Mouse (Mus musculus) neural tube, embryonic 12.5 days (tissue): ENCODE results near the gene Rack1. TPM values are rescaled to one million over a fixed set of nuclear protein-coding genes. Genes with fewer than 3 reads are reported as not detected.
"Not testable (repeated sequence)": the region's sequence is repeated elsewhere in the genome, so short reads cannot be mapped to it uniquely, and the experiment has no call there.

Source experiments
- ATAC-seq: fragments of 200-750 bp; cut with Nextera tagmentation; 2 replicates; pipeline ENCODE4 v1.8.0; 2017; ENCODE audit warnings: low read depth, mild to moderate bottlenecking, moderate TSS enrichment, moderate library complexity; ENCODE audit not compliant: low FRiP score
- H3K27ac ChIP-seq: fragments of 300-500 bp; sonication (generic); 2 replicates; pipeline ENCODE4 v1.5.1; 2016
- H3K27me3 ChIP-seq: fragments of 300-500 bp; sonication (generic); replicated peaks from 2 replicates; pipeline ENCODE4 v1.6.1; 2016; ENCODE audit warnings: mild to moderate bottlenecking
- H3K36me3 ChIP-seq: fragments of 300-500 bp; sonication (generic); 2 replicates; pipeline ENCODE4 v1.6.1; 2016; ENCODE audit warnings: mild to moderate bottlenecking
- H3K4me1 ChIP-seq: fragments of 300-500 bp; sonication (generic); 2 replicates; pipeline ENCODE4 v1.6.1; 2016
- H3K4me2 ChIP-seq: fragments of 300-500 bp; sonication (generic); replicated peaks from 2 replicates; pipeline ENCODE4 v1.6.1; 2016; ENCODE audit warnings: mild to moderate bottlenecking
- H3K4me3 ChIP-seq: fragments of 300-500 bp; sonication (generic); 2 replicates; pipeline ENCODE4 v1.5.1; 2016
- H3K9ac ChIP-seq: fragments of 300-500 bp; sonication (generic); 2 replicates; pipeline ENCODE4 v1.6.1; 2016; ENCODE audit warnings: mild to moderate bottlenecking
- H3K9me3 ChIP-seq: fragments of 300-500 bp; sonication (generic); 2 replicates; pipeline ENCODE4 v1.6.1; 2016; ENCODE audit warnings: mild to moderate bottlenecking
- WGBS: fragments of 180-500 bp; shearing (Covaris S2); methylation state at CpG from one replicate; pipeline ENCODE4 v1.1.7; 2016; 5-methylcytosine and 5-hydroxymethylcytosine counted together
- polyA plus RNA-seq: library from polyadenylated mRNA; unstranded; fragments of >200 nt; fragmentation: Nextera tagmentation; extraction: Ambion mirVana; gene quantifications from 2 replicates; pipeline ENCODE4 v1.2.1, GENCODE M21; 2016

The Rack1 gene
- polyA plus RNA-seq, 1 experiment from 2014 or later: 432 TPM

GRCm38 (mm10) chr11:48838879-48839680 lies 38.9 kb downstream of the Rack1 start:
- peaks cover 12% of the 10 kb centered on the region for H3K27me3 ChIP-seq
- no peak overlapping the region; the same call in 1 of the 2 replicates for H3K4me3 ChIP-seq
- no peak overlapping the region for H3K27ac ChIP-seq
- ATAC-seq: no peak
- no peaks in the 10 kb centered on the region for H3K9me3 ChIP-seq
- no peaks in the 10 kb centered on the region for H3K36me3 ChIP-seq
- WGBS: 74% methylated on average over 10 of the region's 10 CpGs
- H3K4me2 ChIP-seq: peak overlapping the region; percentile 69
- H3K9ac ChIP-seq: no peak overlapping the region
- H3K4me1 ChIP-seq: peaks cover 11% of the 10 kb centered on the region; the same call in 1 of the 2 replicates

GRCm38 (mm10) chr11:48840805-48841204 lies 40.7 kb downstream of the Rack1 start:
- Histone ChIP-seq H3K4me3 (no peak overlapping the region), H3K4me2 (no peak overlapping the region), H3K27me3 (peaks cover 12% of the 10 kb centered on the region), H3K9me3 (no peaks in the 10 kb centered on the region), H3K9ac (no peak overlapping the region), H3K27ac (no peak overlapping the region), H3K4me1 (peaks cover 11% of the 10 kb centered on the region), H3K36me3 (no peaks in the 10 kb centered on the region)
- no peak for ATAC-seq

- Histone ChIP-seq H3K9me3 (no peaks in the 10 kb centered on the region), H3K4me2 (no peak overlapping the region), H3K4me3 (no peak overlapping the region), H3K36me3 (no peaks in the 10 kb centered on the region), H3K4me1 (peaks cover 11% of the 10 kb centered on the region), H3K27me3 (peaks cover 10% of the 10 kb centered on the region), H3K9ac (no peak overlapping the region), H3K27ac (no peak overlapping the region)
- WGBS: 88% methylated on average over 5 of the region's 5 CpGs
- no peak for ATAC-seq
Measured at GRCm38 (mm10) chr11:48841213-48841612, 41.1 kb downstream of the Rack1 start.

DNA sequence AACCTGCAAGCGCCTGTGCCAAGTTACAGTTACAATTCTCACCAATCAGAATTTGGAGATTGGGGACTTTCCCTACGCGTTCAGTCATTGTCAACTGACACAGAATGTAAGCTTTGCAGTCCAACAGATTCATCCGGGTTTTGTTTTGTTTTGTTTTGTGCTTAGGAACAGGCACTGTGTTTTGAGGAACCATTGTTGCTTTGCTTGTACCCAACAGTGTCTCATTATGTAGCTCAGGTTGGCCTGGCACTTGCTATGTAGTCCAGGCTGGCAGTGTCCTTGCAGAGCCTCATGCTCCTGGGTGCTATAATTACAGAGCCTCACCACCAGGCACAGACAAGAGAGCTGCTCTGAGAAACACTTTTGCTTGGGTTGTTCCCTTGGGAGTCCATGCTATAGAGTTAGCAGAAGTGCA lies 42.3 kb downstream of the Rack1 start:
- ATAC-seq: no peak
- Histone ChIP-seq H3K4me1 (peaks cover 8% of the 10 kb centered on the region), H3K27me3 (peaks cover 4% of the 10 kb centered on the region; the same call in 1 of the 2 replicates), H3K9ac (no peak overlapping the region), H3K4me2 (no peak overlapping the region), H3K4me3 (no peak overlapping the region), H3K27ac (no peak overlapping the region), H3K9me3 (no peaks in the 10 kb centered on the region), H3K36me3 (no peaks in the 10 kb centered on the region)
- WGBS: 85% methylated on average over 4 of the region's 4 CpGs

GRCm38 (mm10) chr11:48843202-48843601 lies 43.1 kb downstream of the Rack1 start:
- WGBS: 86% methylated on average over 11 of the region's 11 CpGs
- ATAC-seq: no peak
- peaks cover 4% of the 10 kb centered on the region; the same call in 1 of the 2 replicates for H3K27me3 ChIP-seq
- peaks cover 7% of the 10 kb centered on the region for H3K4me1 ChIP-seq
- H3K4me2 ChIP-seq: no peak overlapping the region
- no peaks in the 10 kb centered on the region for H3K36me3 ChIP-seq
- no peak overlapping the region for H3K4me3 ChIP-seq
- no peak overlapping the region for H3K27ac ChIP-seq
- no peaks in the 10 kb centered on the region for H3K9me3 ChIP-seq
- H3K9ac ChIP-seq: no peak overlapping the region

GRCm38 (mm10) chr11:48844309-48844708 lies 44.2 kb downstream of the Rack1 start:
- Histone ChIP-seq H3K27ac (no peak overlapping the region), H3K27me3 (peaks cover 8% of the 10 kb centered on the region; the same call in 1 of the 2 replicates), H3K4me1 (no peaks in the 10 kb centered on the region; the same call in 1 of the 2 replicates), H3K4me3 (no peak overlapping the region), H3K9me3 (no peaks in the 10 kb centered on the region), H3K9ac (no peak overlapping the region), H3K36me3 (no peaks in the 10 kb centered on the region), H3K4me2 (no peak overlapping the region)
- ATAC-seq: no peak
- WGBS: 63% methylated on average over 6 of the region's 6 CpGs

GRCm38 (mm10) chr11:48845244-48845815 lies 45.2 kb downstream of the Rack1 start:
- Histone ChIP-seq H3K27me3 (peaks cover 11% of the 10 kb centered on the region; the same call in 1 of the 2 replicates), H3K4me2 (no peak overlapping the region)

DNA sequence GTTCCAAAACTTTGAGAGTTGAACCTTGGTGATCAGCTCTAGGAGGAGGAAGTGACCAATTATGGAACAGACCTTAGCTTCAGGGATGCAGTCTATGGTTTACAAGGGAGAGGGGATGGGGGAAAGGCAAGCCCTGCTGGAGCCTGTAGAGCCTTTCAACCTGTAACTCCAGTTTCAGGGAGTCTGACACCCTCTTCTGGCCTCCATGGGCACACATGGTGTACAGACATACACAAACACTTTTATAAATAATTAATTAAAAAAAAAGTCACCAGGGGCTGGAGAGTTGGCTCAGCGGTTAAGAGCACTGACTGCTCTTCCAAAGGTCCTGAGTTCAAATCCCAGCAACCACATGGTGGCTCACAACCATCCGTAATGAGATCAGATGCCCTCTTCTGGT lies 46.2 kb downstream of the Rack1 start:
- 82% methylated on average over 2 of the region's 2 CpGs for WGBS
- H3K9me3 ChIP-seq, H3K9ac ChIP-seq, H3K27ac ChIP-seq, H3K4me3 ChIP-seq, H3K4me1 ChIP-seq, ATAC-seq, H3K36me3 ChIP-seq, H3K4me2 ChIP-seq: not testable (repeated sequence)
- H3K27me3 ChIP-seq: peaks cover 11% of the 10 kb centered on the region; the same call in 1 of the 2 replicates

More at GRCm38 (mm10) chr11:48845244-48845815, 45.2 kb downstream of the Rack1 start:
- no peak overlapping the region for H3K4me3 ChIP-seq
- no peak overlapping the region for H3K9ac ChIP-seq
- H3K27ac ChIP-seq: no peak overlapping the region
- ATAC-seq: no peak
- H3K4me1 ChIP-seq: no peaks in the 10 kb centered on the region; the same call in 1 of the 2 replicates
- no peaks in the 10 kb centered on the region for H3K36me3 ChIP-seq
- WGBS: 37% methylated on average over 13 of the region's 13 CpGs
- no peaks in the 10 kb centered on the region for H3K9me3 ChIP-seq

DNA sequence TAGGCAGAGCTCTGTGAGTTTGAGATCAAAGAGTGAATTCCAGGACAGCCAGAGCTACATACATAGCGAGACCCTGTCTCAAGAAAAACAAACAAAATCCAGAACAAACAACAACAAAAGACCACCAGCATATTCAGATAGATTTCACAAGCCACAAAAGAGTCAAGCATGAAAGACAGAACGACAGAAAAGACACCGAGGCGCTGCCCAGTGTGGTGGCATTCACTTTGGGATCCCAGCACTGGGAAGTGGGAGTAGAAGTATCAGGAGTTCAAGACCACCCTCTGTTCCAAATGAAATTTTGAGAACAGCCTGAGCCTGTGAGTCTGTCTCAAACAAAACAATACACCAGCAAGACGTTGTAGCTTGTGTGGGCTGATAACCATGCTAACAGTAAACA lies 46.7 kb downstream of the Rack1 start:
- Histone ChIP-seq H3K27ac (no peak overlapping the region), H3K4me2 (no peak overlapping the region), H3K27me3 (peaks cover 11% of the 10 kb centered on the region; the same call in 1 of the 2 replicates), H3K9ac (no peak overlapping the region), H3K4me3 (no peak overlapping the region), H3K9me3 (no peaks in the 10 kb centered on the region), H3K36me3 (no peaks in the 10 kb centered on the region), H3K4me1 (no peaks in the 10 kb centered on the region; the same call in 1 of the 2 replicates)
- no peak for ATAC-seq
- WGBS: 66% methylated on average over 5 of the region's 5 CpGs

DNA sequence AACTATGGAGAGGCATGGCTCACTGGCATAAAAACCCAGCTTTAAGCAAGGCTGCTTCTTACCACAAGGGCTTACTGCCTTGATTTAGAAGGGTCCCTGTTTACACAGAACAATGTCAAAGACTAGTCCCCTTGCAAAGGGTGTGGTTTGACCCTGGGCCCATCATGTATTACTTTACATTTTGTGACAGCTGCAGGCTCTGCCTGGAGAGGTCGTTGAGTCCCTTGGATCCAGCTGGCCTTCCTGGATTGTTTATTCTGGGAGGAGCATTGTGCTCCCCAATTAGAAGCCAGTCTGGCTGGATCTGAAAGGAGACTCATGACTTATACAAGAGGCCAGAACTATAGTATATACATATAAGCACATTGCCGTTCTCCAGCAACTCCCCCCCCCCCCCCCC lies 50.1 kb downstream of the Rack1 start:
- ATAC-seq: no peak
- no peaks in the 10 kb centered on the region for H3K9me3 ChIP-seq
- H3K4me2 ChIP-seq: no peak overlapping the region
- H3K4me1 ChIP-seq: peaks cover 15% of the 10 kb centered on the region
- no peak overlapping the region for H3K4me3 ChIP-seq
- H3K27me3 ChIP-seq: peaks cover 11% of the 10 kb centered on the region; the same call in 1 of the 2 replicates
- no peak overlapping the region for H3K27ac ChIP-seq
- 51% methylated on average over 2 of the region's 2 CpGs for WGBS
- no peaks in the 10 kb centered on the region for H3K36me3 ChIP-seq
- no peak overlapping the region for H3K9ac ChIP-seq

GRCm38 (mm10) chr11:48851270-48851995 lies 51.3 kb downstream of the Rack1 start:
- Histone ChIP-seq H3K9ac (no peak overlapping the region), H3K4me2 (no peak overlapping the region), H3K36me3 (no peaks in the 10 kb centered on the region), H3K4me1 (peaks cover 15% of the 10 kb centered on the region), H3K27ac (no peak overlapping the region), H3K9me3 (no peaks in the 10 kb centered on the region), H3K27me3 (peaks cover 11% of the 10 kb centered on the region; the same call in 1 of the 2 replicates), H3K4me3 (no peak overlapping the region)
- ATAC-seq: no peak
- 87% methylated on average over 4 of the region's 4 CpGs for WGBS

GRCm38 (mm10) chr11:48852190-48852589 lies 52.1 kb downstream of the Rack1 start:
- 80% methylated on average over 4 of the region's 4 CpGs for WGBS
- peak overlapping the region; percentile 89; the same call in 1 of the 2 replicates for H3K4me2 ChIP-seq
- no peak overlapping the region for H3K9ac ChIP-seq

More at GRCm38 (mm10) chr11:48852190-48852589, 52.1 kb downstream of the Rack1 start:
- Histone ChIP-seq H3K9me3 (no peaks in the 10 kb centered on the region), H3K27ac (no peak overlapping the region), H3K36me3 (no peaks in the 10 kb centered on the region), H3K4me1 (peaks cover 15% of the 10 kb centered on the region), H3K27me3 (peaks cover 11% of the 10 kb centered on the region; the same call in 1 of the 2 replicates), H3K4me3 (no peak overlapping the region)
- ATAC-seq: no peak
